Comparison of ENCODE assay signal across 8 mouse cellular contexts in the genomic region with DNA sequence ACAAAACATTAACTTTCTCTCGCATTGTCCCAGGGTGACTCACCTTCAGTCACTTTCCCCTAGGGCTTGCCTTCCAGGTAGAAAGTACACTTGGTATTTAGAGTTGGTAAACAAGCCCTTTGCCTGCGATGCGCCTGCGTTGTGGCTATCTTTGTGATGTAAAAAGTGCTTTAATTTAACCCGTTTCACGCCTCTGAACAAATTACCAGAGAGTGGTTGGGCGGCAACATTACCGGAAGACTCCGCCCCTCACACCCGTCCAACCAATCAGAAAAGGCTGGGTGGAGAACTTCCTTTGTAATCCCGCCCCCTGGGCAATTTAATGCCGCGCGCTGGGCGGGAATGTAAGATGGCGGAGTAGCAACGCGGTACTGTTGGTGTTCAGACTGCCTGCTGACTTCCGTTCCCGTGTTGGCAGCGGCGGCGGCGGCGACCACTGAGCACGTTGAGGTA. TPM values are rescaled to one million over a fixed set of nuclear protein-coding genes. Genes with fewer than 3 reads are reported as not detected.
A peak's percentile ranks its signal among the peaks of the same experiment; 100 is the strongest.
DNase-seq lines count a peak whose midpoint lies in the region; ATAC-seq lines count a peak whose summit lies in the region.

Gene Prps1, plus strand, starts transcription at position 335 of the 453 bp plus-strand sequence.

- WGBS in intestine, embryonic 14.5 days, result 8% methylated on average over 26 of the region's 26 CpGs

- no peak within 1 kb of the TSS for H3K27ac ChIP-seq in intestine, embryonic 14.5 days (ENCODE audit: low read depth)

- no peaks in the 10 kb centered on the region for H3K36me3 ChIP-seq in intestine, embryonic 14.5 days (ENCODE audit: control insufficient read depth, insufficient read depth, low read length)

- ATAC-seq in intestine, embryonic 14.5 days (replicated peaks; ENCODE audit: low FRiP score, low TSS enrichment, low read depth), result peak; percentile 91

- H3K9me3 ChIP-seq in intestine, embryonic 14.5 days (ENCODE audit: control insufficient read depth, low read length), result no peaks in the 10 kb centered on the region

- H3K4me2 ChIP-seq in intestine, embryonic 14.5 days (ENCODE audit: low read length), result peak within 1 kb of the TSS; percentile 56

- DNase-seq in adrenal gland, adult (ENCODE audit: inconsistent age in 2 of 2, low spot score in 1 of 2), result peak; percentile 82 to 93
- DNase-seq in embryo, embryonic 10.5 days (ENCODE audit: low spot score), result peak; percentile 96
- peak; percentile 64 for DNase-seq in gastrocnemius, postnatal 25 days
- DNase-seq in intestine, embryonic 14.5 days (ENCODE audit: low spot score), result no peak
- peak; percentile 82 to 88 for DNase-seq in left cerebral cortex, postnatal 14 days (ENCODE audit: low spot score in 2 of 2)
- DNase-seq in mesoderm, embryonic 11.5 days (ENCODE audit: low read depth, low spot score), result peak; percentile 91
- peak; percentile 70 to 75 for DNase-seq in right cerebral cortex, postnatal 36 days (ENCODE audit: low spot score in 2 of 2)
- peak; percentile 76 for DNase-seq in yolk sac, embryonic 10.5 days (ENCODE audit: low spot score)

- peaks cover 4% of the 10 kb centered on the region for H3K27me3 ChIP-seq in intestine, embryonic 14.5 days (replicated peaks; ENCODE audit: control insufficient read depth, insufficient read depth, low read length)

- peak within 1 kb of the TSS; percentile 36 for H3K9ac ChIP-seq in intestine, embryonic 14.5 days (ENCODE audit: low read length)

- no peaks in the 10 kb centered on the region for H3K4me1 ChIP-seq in intestine, embryonic 14.5 days (replicated peaks; ENCODE audit: control insufficient read depth, insufficient read depth, low read length)

- intact Hi-C loops in left cerebral cortex, postnatal 14 days (cut with DNase I), result no loop called here

- peak within 1 kb of the TSS; percentile 43 for H3K4me3 ChIP-seq in intestine, embryonic 14.5 days (ENCODE audit: low read depth, low read length)

RNA-seq across cellular contexts. Expression of gene Prps1, which starts in this region (rescaled TPM):
- total RNA-seq in gastrocnemius, postnatal 25 days (2021), result 10 to 100 TPM; 23.8 to 25.9 TPM
- polyA plus RNA-seq in intestine, embryonic 14.5 days (2014; fragmentation: Nextera tagmentation; extraction: Ambion mirVana), result 26.2 and 29.4 TPM in 2 replicates
- 10 to 100 TPM; 68.8 to 77.2 TPM for total RNA-seq in left cerebral cortex, postnatal 14 days (2021)
